Mouse (Mus musculus) stomach, embryonic 16.5 days (tissue): ENCODE results near the gene Tpp1. TPM values are rescaled to one million over a fixed set of nuclear protein-coding genes. Genes with fewer than 3 reads are reported as not detected.

ENCODE experiments used
- ATAC-seq: fragments of 200-750 bp; cut with Nextera tagmentation; 2 replicates; pipeline ENCODE4 v1.8.0; 2017; ENCODE audit warnings: moderate number of reproducible peaks, moderate TSS enrichment; ENCODE audit not compliant: insufficient read depth, low FRiP score
- H3K27ac ChIP-seq: fragments of 300-500 bp; sonication (generic); 2 replicates; pipeline ENCODE4 v1.5.1; 2014; ENCODE audit warnings: low read length
- H3K27me3 ChIP-seq: fragments of 300-500 bp; sonication (generic); 2 replicates; pipeline ENCODE4 v1.6.1; 2014; ENCODE audit warnings: low read length, control low read depth, mixed read lengths; ENCODE audit not compliant: control insufficient read depth, insufficient read depth
- H3K36me3 ChIP-seq: fragments of 300-500 bp; sonication (generic); 2 replicates; pipeline ENCODE4 v1.6.1; 2014; ENCODE audit warnings: low read length; ENCODE audit not compliant: control insufficient read depth, insufficient read depth
- H3K4me1 ChIP-seq: fragments of 300-500 bp; sonication (generic); 2 replicates; pipeline ENCODE4 v1.6.1; 2014; ENCODE audit warnings: low read length, control low read depth, mixed read lengths; ENCODE audit not compliant: control insufficient read depth, insufficient read depth
- H3K4me2 ChIP-seq: fragments of 300-500 bp; sonication (generic); 2 replicates; pipeline ENCODE4 v1.6.1; 2014; ENCODE audit warnings: low read depth, low read length, mixed read lengths
- H3K4me3 ChIP-seq: fragments of 300-500 bp; sonication (generic); replicated peaks from 2 replicates; pipeline ENCODE4 v1.5.1; 2014; ENCODE audit warnings: mild to moderate bottlenecking, low read length
- H3K9ac ChIP-seq: fragments of 300-500 bp; sonication (generic); 2 replicates; pipeline ENCODE4 v1.6.1; 2014; ENCODE audit warnings: low read length
- H3K9me3 ChIP-seq: fragments of 300-500 bp; sonication (generic); replicated peaks from 2 replicates; pipeline ENCODE4 v1.6.1; 2016; ENCODE audit warnings: low read length, control low read depth; ENCODE audit not compliant: control insufficient read depth
- WGBS: fragments of 180-500 bp; shearing (Covaris S2); extraction: QIAGEN DNeasy Blood & Tissue Kit; methylation state at CpG from one replicate; pipeline ENCODE4 v1.1.7; 2014; 5-methylcytosine and 5-hydroxymethylcytosine counted together
- polyA plus RNA-seq: library from polyadenylated mRNA; unstranded; fragments of >200 nt; fragmentation: Nextera tagmentation; extraction: Ambion mirVana; gene quantifications from 2 replicates; pipeline ENCODE4 v1.2.1, GENCODE M21; 2015

The Tpp1 gene
- polyA plus RNA-seq, 1 experiment from 2014 or later = 77.3 TPM

GRCm38 (mm10) chr7:105767729-105768165, 15.7 kb upstream of the Tpp1 start:
- Histone ChIP-seq H3K4me3 (no peak overlapping the region), H3K9ac (no peak overlapping the region; the same call in 1 of the 2 replicates), H3K36me3 (peaks cover 18% of the 10 kb centered on the region), H3K4me2 (0 out of 2 replicates have a peak overlapping the region, but pooled peaks have one; percentile 5), H3K27me3 (no peaks in the 10 kb centered on the region), H3K4me1 (peaks cover 20% of the 10 kb centered on the region), H3K9me3 (no peaks in the 10 kb centered on the region), H3K27ac (0 out of 2 replicates have a peak overlapping the region, but pooled peaks have one; percentile 44)
- ATAC-seq = no peak
- 24% methylated on average over 6 of the region's 6 CpGs for WGBS

GRCm38 (mm10) chr7:105764331-105764730, 12.3 kb upstream of the Tpp1 start:
- Histone ChIP-seq H3K9ac (no peak overlapping the region), H3K27me3 (no peaks in the 10 kb centered on the region), H3K27ac (no peak overlapping the region), H3K4me3 (no peak overlapping the region), H3K36me3 (peaks cover 14% of the 10 kb centered on the region), H3K9me3 (no peaks in the 10 kb centered on the region), H3K4me1 (peaks cover 14% of the 10 kb centered on the region), H3K4me2 (no peak overlapping the region)
- ATAC-seq = no peak
- 95% methylated on average over 11 of the region's 11 CpGs for WGBS

- no peak overlapping the region for H3K9ac ChIP-seq
- WGBS = 38% methylated on average over 55 of the region's 55 CpGs
- H3K36me3 ChIP-seq = peaks cover 19% of the 10 kb centered on the region
- ATAC-seq = no peak; the same call in 1 of the 2 replicates
- no peaks in the 10 kb centered on the region for H3K9me3 ChIP-seq
- peak overlapping the region; percentile 56 for H3K4me2 ChIP-seq
- H3K27me3 ChIP-seq = no peaks in the 10 kb centered on the region
- peaks cover 4% of the 10 kb centered on the region; the same call in 1 of the 2 replicates for H3K4me1 ChIP-seq
- no peak overlapping the region for H3K27ac ChIP-seq
- peak overlapping the region; percentile 25 for H3K4me3 ChIP-seq
Observed at GRCm38 (mm10) chr7:105762517-105763270, 10.7 kb upstream of the Tpp1 start.

- ATAC-seq = no peak
- Histone ChIP-seq H3K4me3 (peak overlapping the region; percentile 25), H3K27ac (no peak overlapping the region), H3K27me3 (no peaks in the 10 kb centered on the region), H3K4me1 (no peaks in the 10 kb centered on the region), H3K9me3 (no peaks in the 10 kb centered on the region), H3K36me3 (peaks cover 19% of the 10 kb centered on the region), H3K4me2 (peak overlapping the region; percentile 56), H3K9ac (no peak overlapping the region)
- 38% methylated on average over 51 of the region's 51 CpGs for WGBS
Observed at GRCm38 (mm10) chr7:105761813-105762484, 9.9 kb upstream of the Tpp1 start.

DNA sequence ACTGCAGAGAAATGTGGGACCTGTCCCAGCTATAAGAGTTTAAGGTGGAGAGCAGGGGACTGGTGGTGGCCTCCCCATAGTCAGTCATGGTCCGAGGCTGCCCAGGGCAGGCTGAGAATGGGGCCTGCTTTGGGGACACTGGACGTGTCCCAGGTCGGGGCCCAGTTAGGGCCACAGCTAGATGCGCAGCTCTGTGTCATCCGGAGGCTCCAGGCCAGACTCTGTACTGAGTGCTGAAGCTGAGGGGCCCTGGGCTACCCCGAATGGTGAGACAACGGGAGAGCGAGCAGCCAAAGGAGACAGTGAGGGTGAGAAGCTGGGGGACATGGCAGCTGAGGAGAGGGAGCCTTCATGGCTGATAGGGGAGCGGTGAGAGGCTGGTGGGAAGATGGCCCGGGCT, 1.2 kb upstream of the Tpp1 start:
- Histone ChIP-seq H3K27ac (no peak overlapping the region), H3K4me3 (no peak overlapping the region), H3K27me3 (no peaks in the 10 kb centered on the region), H3K4me2 (no peak overlapping the region), H3K36me3 (no peaks in the 10 kb centered on the region; the same call in 1 of the 2 replicates), H3K4me1 (peaks cover 9% of the 10 kb centered on the region), H3K9ac (no peak overlapping the region), H3K9me3 (no peaks in the 10 kb centered on the region)
- ATAC-seq = no peak
- WGBS = 91% methylated on average over 10 of the region's 10 CpGs

DNA sequence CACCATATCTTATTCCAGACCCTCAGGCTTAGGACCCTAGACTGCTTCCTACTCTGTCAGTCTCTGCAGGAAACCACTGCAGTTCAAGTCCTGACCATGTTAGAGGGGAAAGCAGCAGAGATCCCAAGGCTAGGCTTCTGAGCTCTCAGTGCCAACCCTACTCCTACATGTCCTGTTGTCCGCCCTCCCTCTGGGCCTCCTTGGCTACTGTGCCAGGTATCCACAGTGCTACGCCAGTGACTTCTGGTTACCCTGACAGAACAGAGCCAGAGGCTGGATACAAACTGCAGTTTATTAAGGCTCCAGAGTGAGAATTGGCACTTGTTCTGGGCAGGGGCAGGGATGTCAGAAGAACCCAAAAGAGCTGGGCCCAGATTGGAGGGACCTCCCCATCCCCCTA, 681 bp upstream of the Tpp1 start:
- no peaks in the 10 kb centered on the region for H3K27me3 ChIP-seq
- H3K9me3 ChIP-seq = no peaks in the 10 kb centered on the region
- ATAC-seq = no peak
- peaks cover 9% of the 10 kb centered on the region for H3K4me1 ChIP-seq
- H3K9ac ChIP-seq = no peak overlapping the region
- H3K36me3 ChIP-seq = no peaks in the 10 kb centered on the region; the same call in 1 of the 2 replicates
- 89% methylated on average over 2 of the region's 2 CpGs for WGBS
- H3K4me3 ChIP-seq = no peak overlapping the region
- no peak overlapping the region for H3K4me2 ChIP-seq
- no peak overlapping the region for H3K27ac ChIP-seq

DNA sequence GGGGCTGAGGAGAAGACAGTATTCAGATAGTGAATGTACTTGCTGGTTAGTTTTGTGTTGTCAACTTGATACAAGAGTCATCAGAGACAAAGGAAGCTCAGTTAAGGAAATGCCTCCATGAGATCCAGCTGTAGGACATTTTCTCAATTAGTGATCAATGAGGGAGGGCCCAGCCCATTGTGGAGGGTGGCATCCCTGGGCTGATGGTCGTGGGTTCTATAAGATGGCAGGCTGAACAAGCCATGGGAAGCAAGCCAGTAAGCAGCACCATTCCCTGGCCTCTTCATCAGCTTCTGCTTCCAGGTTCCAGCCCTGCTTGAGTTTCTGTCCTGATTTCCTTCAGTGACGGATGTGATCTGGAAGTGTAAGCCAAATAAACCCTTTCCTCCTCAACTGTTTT, 4.3 kb downstream of the Tpp1 start:
- H3K36me3 ChIP-seq = no peaks in the 10 kb centered on the region; the same call in 1 of the 2 replicates
- H3K4me1 ChIP-seq = peaks cover 18% of the 10 kb centered on the region
- no peak overlapping the region for H3K9ac ChIP-seq
- no peaks in the 10 kb centered on the region for H3K9me3 ChIP-seq
- 76% methylated on average over 2 of the region's 2 CpGs for WGBS
- no peak overlapping the region for H3K27ac ChIP-seq
- ATAC-seq = no peak
- no peaks in the 10 kb centered on the region for H3K27me3 ChIP-seq
- H3K4me3 ChIP-seq = no peak overlapping the region
- no peak overlapping the region for H3K4me2 ChIP-seq

DNA sequence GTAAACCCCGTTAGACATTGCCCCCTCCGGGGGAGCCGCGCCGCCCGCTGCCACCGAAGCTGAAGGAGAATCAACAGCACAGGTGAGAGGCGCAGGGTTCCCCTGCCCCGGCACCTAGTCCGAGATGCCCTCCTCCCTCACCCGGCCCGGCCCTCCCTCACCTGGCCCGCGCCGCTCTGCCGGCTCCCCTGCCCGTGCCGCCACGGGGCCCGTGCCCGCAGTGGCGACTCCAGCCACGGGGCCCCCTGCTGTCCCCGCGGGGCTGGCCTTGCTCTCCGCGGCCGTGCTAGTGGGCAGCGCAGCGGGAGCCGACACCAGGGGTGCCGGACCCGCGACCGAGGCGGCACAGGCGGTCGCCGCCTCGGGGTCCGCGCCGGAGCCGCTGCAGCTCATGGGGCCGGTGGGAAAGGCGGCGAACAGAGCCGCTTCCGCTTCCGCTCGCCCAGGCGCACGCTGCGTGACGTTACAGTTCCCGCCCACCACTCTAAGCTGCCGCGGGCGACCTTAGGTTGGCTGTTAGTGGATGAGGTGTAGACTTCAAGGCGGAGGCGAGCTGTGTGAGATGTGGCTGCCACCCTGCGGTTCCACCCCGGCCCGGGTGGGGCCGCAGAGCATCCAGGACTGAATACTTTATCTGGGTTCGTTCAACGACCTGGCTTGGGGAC, 8.0 kb downstream of the Tpp1 start, which contains the start of gene Taf10:
Gene Taf10, minus strand, starts transcription at position 436 of the 665 bp plus-strand sequence.
- WGBS = under 1% methylated on average over 54 of the region's 67 CpGs
- Histone ChIP-seq H3K9ac (peak within 1 kb of the TSS; percentile 90), H3K27ac (peak within 1 kb of the TSS; percentile 84), H3K36me3 (peaks cover 14% of the 10 kb centered on the region), H3K4me1 (peaks cover 20% of the 10 kb centered on the region), H3K4me2 (peak within 1 kb of the TSS; percentile 72), H3K27me3 (no peaks in the 10 kb centered on the region), H3K4me3 (peak within 1 kb of the TSS; percentile 73), H3K9me3 (no peaks in the 10 kb centered on the region)
- peak; percentile 96 for ATAC-seq
